Mouse (Mus musculus) forebrain, embryonic 16.5 days (tissue): ENCODE measurements around the gene Dpp8. TPM values are rescaled to one million over a fixed set of nuclear protein-coding genes. Genes with fewer than 3 reads are reported as not detected.

Experiments used
- polyA plus RNA-seq: library from polyadenylated mRNA; unstranded; fragments of >200 nt; fragmentation: Nextera tagmentation; extraction: Ambion mirVana; gene quantifications from 2 replicates; pipeline ENCODE4 v1.2.1, GENCODE M21; 2015

The Dpp8 gene
- polyA plus RNA-seq, 1 experiment from 2014 or later: 46.4 TPM

Other genes with a start within 250 kb of the Dpp8 start
- 9.7 and 11.6 TPM in 2 replicates for gene Dennd4a, start 221.1 kb upstream of the Dpp8 start, polyA plus RNA-seq
- 0.10 and 0.25 TPM in 2 replicates for gene Slc24a1, start 80.8 kb upstream of the Dpp8 start, polyA plus RNA-seq
- gene Ints14, start 71.5 kb upstream of the Dpp8 start, polyA plus RNA-seq: 43.2 and 48.1 TPM in 2 replicates
- gene Hacd3, start 10.7 kb upstream of the Dpp8 start, polyA plus RNA-seq: 202 and 214 TPM in 2 replicates
- 13.8 and 15.2 TPM in 2 replicates for gene Igdcc4, start 69.1 kb downstream of the Dpp8 start, polyA plus RNA-seq
- 8.3 and 8.5 TPM in 2 replicates for gene Igdcc3, start 108.8 kb downstream of the Dpp8 start, polyA plus RNA-seq
- gene Parp16, start 162.9 kb downstream of the Dpp8 start, polyA plus RNA-seq: 5.4 and 6.6 TPM in 2 replicates
- 0.18 and 0.20 TPM in 2 replicates for gene Cilp, start 232.8 kb downstream of the Dpp8 start, polyA plus RNA-seq